Mouse (Mus musculus): Measurements from ENCODE around the gene Rbpjl.

Gene Rbpjl

DNA sequence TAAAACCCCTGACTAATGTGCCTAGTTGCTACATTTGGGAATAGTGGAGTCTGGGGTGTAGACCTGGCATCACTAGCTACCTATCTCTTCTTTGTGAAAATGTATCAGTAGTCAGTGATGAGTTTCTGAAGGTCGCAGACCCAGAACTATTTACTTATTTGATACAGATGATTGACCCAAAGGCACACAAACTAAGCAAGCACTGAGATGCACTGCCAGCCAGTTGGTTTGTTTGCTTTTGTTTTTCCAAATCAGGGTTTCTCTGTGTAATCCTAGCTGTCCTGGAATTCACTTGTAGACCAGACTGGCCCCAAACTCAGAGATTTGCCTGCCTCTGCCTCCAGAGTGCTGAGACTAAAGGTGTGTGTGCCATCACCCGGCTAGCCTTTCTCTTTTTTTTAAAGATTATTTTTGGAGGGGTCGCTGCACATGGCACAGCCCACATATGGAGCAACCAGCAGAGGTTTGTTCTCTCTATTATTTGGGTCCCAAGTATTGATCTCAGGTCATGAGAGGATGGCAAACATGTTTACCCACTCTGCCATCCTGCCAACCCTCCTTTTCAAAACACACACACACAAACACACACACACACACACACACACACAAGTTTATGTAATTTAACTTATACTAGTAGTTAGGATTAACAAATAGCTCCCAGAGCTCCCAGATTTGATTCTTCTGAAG is 42.6 kb downstream of the Rbpjl start:
- DNase-seq (ENCODE audit: low spot score) = no peak

DNA sequence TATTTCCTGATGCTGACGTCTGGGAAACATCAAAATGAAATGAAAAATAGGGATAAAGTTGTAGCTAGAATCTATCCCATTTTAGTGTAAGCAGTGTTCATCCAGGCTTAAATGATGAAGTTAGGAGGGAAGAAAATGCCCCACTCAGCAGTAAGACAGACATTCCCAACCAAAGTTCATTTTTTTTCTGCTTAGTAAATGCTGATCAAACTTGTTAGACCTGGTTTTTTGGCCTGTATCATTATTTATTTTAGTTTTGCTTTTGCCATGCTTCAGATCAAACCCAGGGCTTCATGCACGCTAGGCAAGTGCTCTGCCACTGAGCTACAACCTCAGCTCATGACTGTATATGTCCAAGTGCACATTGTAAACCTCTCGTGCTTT is 43.1 kb downstream of the Rbpjl start:
- DNase-seq (ENCODE audit: low spot score) = no peak

DNA sequence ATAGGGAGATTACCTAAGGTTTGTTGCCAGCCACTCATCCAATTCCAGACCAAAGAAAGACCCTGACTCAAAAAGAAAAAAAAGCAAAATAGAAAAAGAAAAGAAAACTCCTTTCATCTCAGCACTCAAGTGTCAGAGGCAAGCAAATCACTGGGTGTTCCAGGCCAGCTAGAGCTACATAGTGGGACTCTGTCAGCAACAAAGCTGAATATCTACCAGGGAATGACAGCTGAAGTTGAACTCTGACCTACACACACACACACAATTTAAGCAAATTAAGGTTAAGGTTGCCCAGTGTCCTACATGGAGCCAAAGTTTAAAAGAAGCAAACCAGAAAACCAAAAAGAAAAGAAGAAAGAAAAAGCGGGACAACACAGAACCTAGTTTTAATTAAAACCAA is 45.2 kb downstream of the Rbpjl start:
- DNase-seq (ENCODE audit: low spot score) = no peak

DNA sequence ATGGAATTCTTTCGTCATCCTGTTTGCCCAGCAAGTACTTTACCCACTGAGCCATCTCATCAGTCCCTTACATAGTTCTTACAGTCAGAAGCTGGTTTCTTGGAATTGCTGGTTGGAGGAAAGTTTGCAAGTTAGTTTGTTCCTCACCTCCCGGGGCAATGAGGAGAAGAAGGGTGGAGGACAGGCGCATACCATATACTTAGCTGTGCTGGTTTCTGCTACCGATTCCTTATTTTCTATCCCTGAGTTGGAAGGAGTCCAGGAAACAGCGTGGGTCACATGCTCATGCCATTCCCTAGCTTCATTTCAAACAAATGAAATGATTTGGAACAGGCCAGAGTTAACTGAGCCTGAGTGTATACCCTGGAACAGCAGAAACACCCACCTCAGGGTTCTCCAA is 46.0 kb downstream of the Rbpjl start:
- no peak for DNase-seq (ENCODE audit: low spot score)

DNA sequence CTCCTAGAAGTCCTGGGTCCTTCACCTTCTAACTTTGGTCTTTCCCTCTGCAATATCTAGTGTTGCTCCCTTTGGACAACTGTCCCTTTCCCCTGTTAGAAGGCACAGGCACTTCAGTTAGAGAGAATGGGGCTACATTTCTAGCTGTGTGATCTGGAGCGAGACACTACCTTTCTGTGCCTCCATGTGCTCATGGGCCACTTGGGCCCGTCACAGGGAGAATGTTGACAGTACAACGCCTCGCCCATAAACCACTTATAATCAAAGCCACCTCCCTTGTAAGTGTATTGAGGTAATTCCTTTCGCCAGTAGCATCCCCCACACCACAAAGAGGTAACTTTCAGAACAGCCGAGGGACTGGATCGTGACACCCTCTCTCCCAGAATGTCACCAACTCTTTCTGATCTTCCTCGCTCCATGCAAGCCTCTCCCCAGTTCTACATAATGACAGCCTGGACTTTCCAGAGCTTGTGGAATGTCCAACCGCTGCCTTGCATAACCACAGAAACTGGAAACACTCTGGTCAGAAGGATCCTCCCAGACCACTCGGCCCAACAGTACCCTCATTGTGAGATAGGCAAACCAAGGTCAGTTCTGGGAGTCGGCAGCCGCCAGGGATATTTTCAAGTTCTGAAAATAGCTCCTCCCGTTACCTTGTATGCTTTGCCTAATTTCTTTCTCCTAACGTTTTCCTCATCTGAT is 46.6 kb downstream of the Rbpjl start:
- no peak for DNase-seq (ENCODE audit: low spot score)

DNA sequence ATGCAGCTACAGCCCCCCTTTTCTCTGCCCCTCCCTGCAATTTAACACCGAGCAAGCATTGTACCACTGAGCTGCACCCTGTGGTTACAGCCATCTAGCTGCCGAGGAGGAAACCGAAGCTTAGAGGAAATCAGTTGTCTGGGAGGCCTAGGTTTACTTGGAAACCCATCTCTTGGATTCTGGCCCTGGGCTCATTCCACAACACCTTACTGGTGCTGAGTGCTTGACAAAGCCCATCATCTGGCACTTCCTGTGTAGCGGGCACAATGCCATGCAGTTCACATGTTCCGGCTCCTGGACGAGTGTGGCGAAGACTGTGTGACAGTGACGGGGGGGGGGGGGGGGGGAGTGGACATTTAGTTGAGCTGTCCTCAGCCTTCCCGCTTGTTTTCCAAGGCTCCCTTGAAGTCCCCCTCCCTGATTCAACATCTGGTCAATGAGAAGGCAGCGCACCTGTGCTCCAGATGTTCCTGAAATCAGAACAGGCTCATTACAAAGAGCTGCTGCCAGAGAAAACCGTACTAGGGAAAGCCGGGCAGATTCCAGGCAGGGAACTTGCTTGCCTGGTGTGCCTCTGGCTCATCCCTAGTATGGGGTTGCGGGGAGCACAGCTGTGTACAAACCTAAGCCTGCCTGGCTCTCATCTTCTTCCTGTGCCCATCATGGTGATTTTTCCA is 49.2 kb downstream of the Rbpjl start:
- DNase-seq (ENCODE audit: low spot score) = no peak

DNA sequence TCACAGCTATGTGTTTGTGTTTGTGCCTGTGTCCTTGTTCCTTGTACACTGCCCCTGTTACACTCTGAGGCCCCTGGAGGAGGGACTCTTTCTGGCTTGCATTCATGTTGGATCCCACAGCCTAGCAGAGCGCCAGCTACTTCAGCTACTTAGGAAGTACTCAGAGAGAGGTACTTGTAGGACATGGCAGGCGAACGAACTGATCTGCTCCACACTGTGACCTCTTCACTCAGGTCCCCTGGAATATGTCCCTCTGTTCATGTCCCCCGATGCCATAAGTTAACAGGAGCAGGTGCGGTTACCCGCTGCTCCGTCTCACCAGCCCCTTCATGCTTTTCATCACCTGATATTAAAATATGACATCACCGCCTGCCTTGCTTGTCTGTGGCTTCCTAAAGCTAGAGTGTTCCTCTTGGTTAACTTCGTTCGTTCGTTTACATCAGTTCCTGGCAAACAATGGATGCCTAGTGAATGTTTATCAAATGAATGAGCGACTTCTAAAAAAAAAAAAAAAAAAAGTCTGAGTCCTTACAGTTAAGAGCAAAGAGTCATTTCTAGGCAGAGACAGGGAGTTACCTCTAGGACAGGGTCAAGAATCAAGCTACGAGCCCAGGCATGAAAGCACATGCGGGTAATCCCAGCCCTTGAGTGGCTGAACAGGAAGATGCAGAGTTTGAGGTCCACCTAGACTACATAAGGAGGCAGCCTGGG is 50.3 kb downstream of the Rbpjl start:
- no peak for DNase-seq (ENCODE audit: low spot score)

DNA sequence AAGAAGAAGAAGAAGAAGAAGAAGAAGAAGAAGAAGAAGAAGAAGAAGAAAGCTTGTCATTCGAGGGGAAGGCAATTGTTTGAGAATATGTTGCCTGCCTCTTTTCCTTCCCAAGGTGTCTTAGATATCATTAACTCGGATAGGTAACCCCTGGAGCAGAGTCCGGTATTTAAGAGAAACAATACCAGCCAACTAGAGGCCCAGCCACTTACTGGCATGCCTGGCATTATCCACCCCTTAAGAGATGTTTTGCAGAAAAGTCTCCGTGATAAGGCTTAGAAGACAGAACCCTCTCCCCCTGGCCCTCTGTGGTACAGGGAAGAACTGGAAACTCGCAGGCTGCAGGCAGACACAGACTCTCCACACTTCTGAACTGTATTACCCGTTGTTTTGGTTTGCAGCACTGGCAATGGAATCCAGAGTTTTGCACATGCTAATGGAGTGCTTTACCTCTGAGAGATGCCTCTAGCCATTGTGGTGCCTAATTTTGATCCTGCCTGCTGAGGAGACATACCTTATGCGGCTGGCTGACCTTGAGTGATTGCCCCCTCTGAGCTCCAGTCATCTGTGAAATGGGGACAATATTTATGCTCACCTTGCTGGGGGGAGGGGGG is 51.1 kb downstream of the Rbpjl start:
- DNase-seq (ENCODE audit: low spot score) = no peak

DNA sequence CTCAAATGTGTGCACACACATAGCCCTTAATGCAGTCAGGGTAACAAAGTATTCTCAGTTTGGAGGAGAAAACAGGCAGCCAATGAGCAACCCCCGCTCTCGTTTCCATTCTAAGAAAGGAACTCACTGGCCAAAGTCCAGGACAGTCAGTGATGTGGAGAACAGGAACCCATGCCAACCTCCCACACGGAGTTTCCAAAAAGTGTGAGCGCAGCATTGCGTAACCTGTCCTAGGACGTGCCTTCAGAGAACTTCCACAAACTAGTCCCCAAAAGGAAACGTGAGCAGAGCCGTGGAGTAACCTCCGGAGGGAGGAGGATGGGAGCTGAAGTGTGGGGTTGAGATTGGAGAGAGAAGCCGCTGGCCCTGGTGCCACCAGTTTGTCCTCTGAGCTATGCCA is 51.9 kb downstream of the Rbpjl start:
- peak; percentile 75 for DNase-seq (ENCODE audit: low spot score)

DNA sequence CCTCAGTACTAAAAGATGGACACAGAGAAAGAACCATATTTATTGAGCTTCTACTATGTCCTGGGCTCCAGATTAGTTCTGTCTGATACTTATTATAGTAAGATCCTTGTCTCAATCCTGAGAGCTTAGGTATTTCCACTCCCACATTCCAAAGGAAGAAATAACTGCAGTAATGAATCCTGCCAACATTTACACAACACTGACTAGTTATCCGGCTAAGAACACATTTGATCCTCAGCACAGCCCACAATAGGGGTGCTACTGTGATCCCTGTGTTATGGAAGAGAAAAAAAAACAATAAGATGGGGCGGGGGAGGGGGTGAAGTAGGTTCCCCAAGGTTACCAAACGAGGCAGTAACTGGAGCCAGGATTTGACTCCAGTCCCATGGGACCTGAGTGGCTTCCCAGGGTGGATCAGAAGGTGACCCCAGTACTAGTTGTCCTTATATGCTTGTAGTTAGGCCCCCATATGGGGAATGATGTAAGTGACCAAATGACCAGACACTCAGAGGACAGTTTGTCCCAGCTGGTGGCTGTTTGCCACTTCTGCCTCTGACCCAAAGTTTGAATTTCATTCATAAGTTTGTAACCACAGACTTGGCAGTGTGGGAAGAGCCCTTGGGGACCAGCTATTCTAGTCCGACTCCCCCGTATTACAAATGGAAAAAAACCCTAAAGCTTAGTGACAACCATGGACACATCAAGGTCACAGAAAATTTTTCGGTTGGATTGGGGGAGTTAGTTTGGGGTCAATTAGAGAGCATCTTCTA is 52.7 kb downstream of the Rbpjl start:
- DNase-seq (ENCODE audit: low spot score) = peak; percentile 69

DNA sequence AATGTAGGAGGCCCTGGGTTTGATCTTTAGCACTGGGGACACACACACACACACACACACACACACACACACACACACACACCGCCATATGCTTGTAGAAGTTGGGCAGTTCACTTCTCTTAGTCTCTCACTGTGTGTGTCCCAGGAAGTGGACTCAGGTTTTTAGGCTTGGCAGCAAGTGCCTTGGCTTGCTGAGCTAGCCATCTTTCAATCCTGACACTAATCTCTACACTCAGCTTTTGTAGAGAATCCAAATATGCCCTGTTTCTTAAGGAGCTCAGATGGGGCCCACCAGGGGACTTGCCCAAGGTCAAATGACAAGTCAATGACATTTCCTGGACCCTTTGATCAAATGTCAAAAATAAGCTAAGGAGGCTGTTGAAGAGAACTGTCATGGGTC is 53.5 kb downstream of the Rbpjl start:
- DNase-seq (ENCODE audit: low spot score) = no peak

DNA sequence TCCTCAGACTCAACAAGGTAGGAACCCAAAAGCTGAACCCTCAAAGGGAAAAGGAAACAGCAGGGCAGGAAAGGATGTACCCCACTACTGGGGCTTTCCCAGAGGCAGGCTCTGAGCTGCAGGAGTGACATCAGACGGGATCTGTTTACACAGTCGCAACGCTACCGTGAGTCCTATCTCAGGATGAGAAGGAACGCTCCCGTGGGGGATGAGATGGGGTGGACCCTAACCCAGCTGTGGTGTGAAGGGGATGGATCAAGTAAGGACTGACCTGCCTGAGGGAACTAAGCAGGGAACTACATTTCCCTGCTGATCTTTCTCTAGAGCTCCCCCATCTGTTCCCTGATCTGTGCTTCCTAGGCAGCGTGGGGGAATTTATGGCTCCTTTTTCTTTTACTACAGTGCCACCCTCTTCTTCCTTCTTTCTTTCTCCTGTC is 53.9 kb downstream of the Rbpjl start, which contains the start of gene Sys1:
Sys1 (plus strand) TSS at position 101 of the 437 bp plus-strand sequence.
- no peak for DNase-seq (ENCODE audit: low spot score)

DNA sequence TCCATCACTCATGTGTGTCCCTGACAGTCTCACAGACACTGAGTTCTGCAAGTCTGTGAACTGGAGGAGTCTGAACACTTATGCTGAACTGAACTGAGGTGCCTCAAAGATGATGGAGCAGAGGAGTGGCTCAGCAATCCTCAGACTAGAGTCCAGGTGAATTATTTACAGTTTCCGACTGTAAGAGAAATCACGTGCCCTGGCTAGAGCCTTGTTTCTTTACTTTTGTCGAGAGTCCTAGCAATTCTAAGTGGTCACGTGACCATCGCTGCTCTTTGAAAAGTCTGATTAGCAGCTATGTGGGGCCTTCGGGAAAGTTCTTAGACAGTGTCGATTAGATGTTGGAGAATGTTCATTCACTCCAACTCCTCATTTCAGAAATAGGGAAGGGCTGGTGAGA is 55.0 kb downstream of the Rbpjl start:
- DNase-seq (ENCODE audit: low spot score) = no peak

DNA sequence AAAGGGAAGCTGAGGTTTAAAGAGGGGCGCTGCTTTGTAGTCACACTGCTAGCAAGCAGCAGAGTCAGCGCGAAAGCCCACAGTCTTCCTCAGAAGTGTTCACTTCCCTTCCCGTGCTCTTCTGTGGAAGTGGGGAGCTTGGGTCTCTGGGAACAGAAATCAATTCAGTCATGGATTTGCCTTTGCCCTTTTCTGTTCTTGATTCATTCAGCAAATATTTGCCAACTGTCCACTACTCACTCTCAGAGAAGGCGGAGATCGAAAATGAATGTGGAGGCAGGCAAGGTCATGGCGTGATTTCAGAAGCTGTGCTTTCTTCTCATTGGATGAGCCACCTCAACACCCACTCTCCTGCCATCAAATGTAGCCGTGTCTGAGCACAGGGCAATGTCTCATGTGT is 55.6 kb downstream of the Rbpjl start:
- no peak for DNase-seq (ENCODE audit: low spot score)

DNA sequence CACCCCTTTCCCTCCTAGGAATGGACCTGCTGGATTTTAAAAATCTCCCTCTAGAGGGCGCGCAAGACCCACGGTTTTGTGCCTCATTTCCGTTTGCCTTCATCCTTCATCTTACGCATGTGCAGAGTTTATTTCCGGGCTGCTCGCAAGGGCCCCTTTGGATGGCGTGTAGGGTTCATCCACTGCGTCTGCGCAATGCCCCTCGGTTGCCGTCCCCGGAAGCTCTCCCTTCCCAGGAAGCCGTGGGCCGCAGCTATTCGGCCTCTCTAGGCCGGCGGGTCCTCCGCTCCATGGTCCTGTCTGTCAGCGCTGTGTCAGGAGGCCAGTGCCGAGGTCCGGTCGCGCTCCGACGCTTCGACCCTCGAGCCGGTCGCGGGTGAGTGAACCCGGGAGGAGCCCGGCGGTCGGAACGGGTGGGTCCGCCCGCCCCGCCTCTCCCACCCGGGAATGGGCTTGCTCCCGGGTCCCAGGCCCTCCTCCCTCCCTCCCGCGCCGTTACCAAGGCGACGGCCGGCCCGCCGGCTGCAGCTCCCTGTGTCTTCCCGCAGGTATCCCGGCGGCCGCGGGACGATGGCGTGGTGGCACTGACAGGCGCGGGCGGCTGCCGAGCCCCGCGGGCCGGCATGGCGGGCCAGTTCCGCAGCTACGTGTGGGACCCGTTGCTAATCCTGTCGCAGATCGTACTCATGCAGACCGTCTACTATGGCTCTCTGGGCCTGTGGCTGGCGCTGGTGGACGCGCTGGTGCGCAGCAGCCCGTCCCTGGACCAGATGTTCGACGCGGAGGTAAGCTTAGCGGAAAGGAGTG is 58.0 kb downstream of the Rbpjl start, which contains the start of gene Gm20458:
Gm20458 (plus strand) TSS at position 223 of the 807 bp plus-strand sequence.
- DNase-seq (ENCODE audit: low spot score) = peak; percentile 92

Data from testis, postnatal 10 days (tissue).